Mouse (Mus musculus): ENCODE measurements around the gene Pgpep1. TPM values are rescaled to one million over a fixed set of nuclear protein-coding genes. Genes with fewer than 3 reads are reported as not detected.

Gene Pgpep1
- total and polyA plus RNA-seq, 2 experiments from 2014 or later, result 44.2 to 65.7 TPM

- 0 out of 2 replicates have a peak, but pooled peaks cover 5% of the 10 kb centered on the region for H3K36me3 ChIP-seq (ENCODE audit: insufficient read depth, low read length)
- H3K4me2 ChIP-seq (ENCODE audit: low read depth, low read length), result peak overlapping the region; percentile 61
- TF ChIP-seq CTCF (IDR thresholded peaks at IDR 0.05; ENCODE audit: low read depth), result no peak
These were observed 41.1 kb upstream of the Pgpep1 start for GRCm38 (mm10) chr8:70701048-70701981.

GRCm38 (mm10) chr8:70700555-70700922 is 40.4 kb upstream of the Pgpep1 start:
- H3K4me3 ChIP-seq (ENCODE audit: low read length), result peak overlapping the region; percentile 90
- H3K27me3 ChIP-seq (ENCODE audit: insufficient read depth, low read length), result no peaks in the 10 kb centered on the region
- H3K27ac ChIP-seq, result peak overlapping the region; percentile 99
- peak overlapping the region; percentile 98 for H3K9ac ChIP-seq (replicated peaks; ENCODE audit: low read length)
- ATAC-seq (peak; percentile 15; the same call in 1 of the 2 replicates), DNase-seq (ENCODE audit: low spot score) (peak; percentile 96)
- peak; percentile 82 for TF ChIP-seq CTCF (IDR thresholded peaks at IDR 0.05; ENCODE audit: low read depth)
- peaks cover 21% of the 10 kb centered on the region for H3K4me1 ChIP-seq (ENCODE audit: insufficient read depth, low read length)
- H3K4me2 ChIP-seq (ENCODE audit: low read depth, low read length), result peak overlapping the region; percentile 61
- H3K9me3 ChIP-seq (ENCODE audit: low read length), result no peaks in the 10 kb centered on the region
- H3K36me3 ChIP-seq (ENCODE audit: insufficient read depth, low read length), result 0 out of 2 replicates have a peak, but pooled peaks cover 5% of the 10 kb centered on the region
- 0% methylated on average over 20 of the region's 20 CpGs for WGBS

More at GRCm38 (mm10) chr8:70701048-70701981, 41.1 kb upstream of the Pgpep1 start:
- Histone ChIP-seq H3K4me3 (ENCODE audit: low read length) (peak overlapping the region; percentile 90), H3K27ac (peak overlapping the region; percentile 99), H3K9me3 (ENCODE audit: low read length) (no peaks in the 10 kb centered on the region), H3K9ac (replicated peaks; ENCODE audit: low read length) (peak overlapping the region; percentile 98), H3K27me3 (ENCODE audit: insufficient read depth, low read length) (no peaks in the 10 kb centered on the region), H3K4me1 (ENCODE audit: insufficient read depth, low read length) (peaks cover 21% of the 10 kb centered on the region)
- ATAC-seq (no peak), DNase-seq (ENCODE audit: low spot score) (no peak)
- WGBS, result 48% methylated on average over 10 of the region's 10 CpGs

- peaks cover 21% of the 10 kb centered on the region for H3K4me1 ChIP-seq (ENCODE audit: insufficient read depth, low read length)
These were observed 39.8 kb upstream of the Pgpep1 start for GRCm38 (mm10) chr8:70699834-70700554.

GRCm38 (mm10) chr8:70699116-70699833 is 39.1 kb upstream of the Pgpep1 start:
- no peak for DNase-seq (ENCODE audit: low spot score)
- TF ChIP-seq CTCF (IDR thresholded peaks at IDR 0.05; ENCODE audit: low read depth), result 0 out of 2 replicates have a peak, but pooled peaks have one; percentile 11
- peaks cover 21% of the 10 kb centered on the region for H3K4me1 ChIP-seq (ENCODE audit: insufficient read depth, low read length)
- peak overlapping the region; percentile 99 for H3K27ac ChIP-seq
- H3K4me3 ChIP-seq (ENCODE audit: low read length), result peak overlapping the region; percentile 90
- no peaks in the 10 kb centered on the region for H3K9me3 ChIP-seq (ENCODE audit: low read length)
- ATAC-seq, result peak; percentile 0; the same call in 1 of the 2 replicates
- under 1% methylated on average over 74 of the region's 89 CpGs for WGBS
- H3K9ac ChIP-seq (replicated peaks; ENCODE audit: low read length), result peak overlapping the region; percentile 98
- H3K27me3 ChIP-seq (ENCODE audit: insufficient read depth, low read length), result no peaks in the 10 kb centered on the region
- H3K36me3 ChIP-seq (ENCODE audit: insufficient read depth, low read length), result 0 out of 2 replicates have a peak, but pooled peaks cover 5% of the 10 kb centered on the region
- H3K4me2 ChIP-seq (ENCODE audit: low read depth, low read length), result peak overlapping the region; percentile 61

More at GRCm38 (mm10) chr8:70699834-70700554, 39.8 kb upstream of the Pgpep1 start:
- peak overlapping the region; percentile 99 for H3K27ac ChIP-seq
- peak; percentile 89 for DNase-seq (ENCODE audit: low spot score)
- peak overlapping the region; percentile 98 for H3K9ac ChIP-seq (replicated peaks; ENCODE audit: low read length)
- H3K4me2 ChIP-seq (ENCODE audit: low read depth, low read length), result peak overlapping the region; percentile 61
- WGBS, result under 1% methylated on average over 54 of the region's 59 CpGs
- ATAC-seq, result peak; percentile 19
- TF ChIP-seq CTCF (IDR thresholded peaks at IDR 0.05; ENCODE audit: low read depth), result no peak
- no peaks in the 10 kb centered on the region for H3K9me3 ChIP-seq (ENCODE audit: low read length)
- H3K36me3 ChIP-seq (ENCODE audit: insufficient read depth, low read length), result 0 out of 2 replicates have a peak, but pooled peaks cover 5% of the 10 kb centered on the region
- no peaks in the 10 kb centered on the region for H3K27me3 ChIP-seq (ENCODE audit: insufficient read depth, low read length)
- H3K4me3 ChIP-seq (ENCODE audit: low read length), result peak overlapping the region; percentile 90

GRCm38 (mm10) chr8:70698310-70699109 is 38.3 kb upstream of the Pgpep1 start, which contains the start of gene Jund:
Jund (plus strand) TSS chr8:70698949.
- no peaks in the 10 kb centered on the region for H3K27me3 ChIP-seq (ENCODE audit: insufficient read depth, low read length)
- H3K9me3 ChIP-seq (ENCODE audit: low read length), result no peaks in the 10 kb centered on the region
- peak; percentile 36 for TF ChIP-seq CTCF (IDR thresholded peaks at IDR 0.05; ENCODE audit: low read depth)
- peak within 1 kb of the TSS; percentile 98 for H3K9ac ChIP-seq (replicated peaks; ENCODE audit: low read length)
- under 1% methylated on average over 58 of the region's 69 CpGs for WGBS
- H3K4me3 ChIP-seq (ENCODE audit: low read length), result peak within 1 kb of the TSS; percentile 90
- H3K27ac ChIP-seq, result peak within 1 kb of the TSS; percentile 99
- 0 out of 2 replicates have a peak, but pooled peaks cover 5% of the 10 kb centered on the region for H3K36me3 ChIP-seq (ENCODE audit: insufficient read depth, low read length)
- H3K4me1 ChIP-seq (ENCODE audit: insufficient read depth, low read length), result peaks cover 21% of the 10 kb centered on the region
- DNase-seq (ENCODE audit: low spot score) (peak; percentile 100), ATAC-seq (peak; percentile 91)
- H3K4me2 ChIP-seq (ENCODE audit: low read depth, low read length), result peak within 1 kb of the TSS; percentile 61

Data from hindbrain, postnatal 0 days (tissue).